Mouse (Mus musculus) thymus, adult 18-20 months (tissue): ENCODE results near the gene Gstm2.
A peak's percentile ranks its signal among the peaks of the same experiment; 100 is the strongest.
"Not testable (repeated sequence)": the region's sequence is repeated elsewhere in the genome, so short reads cannot be mapped to it uniquely, and the experiment has no call there.

ENCODE experiments used
- DNase-seq, 2 experiments: peaks; one replicate each; pipeline ENCODE4 v3.0.0; 2022; ENCODE audit warnings: mixed read lengths in 2 of 2

Gene Gstm2

GRCm38 (mm10) chr3:107995974-107996373, 9.7 kb upstream of the Gstm2 start:
- not testable (repeated sequence) for DNase-seq

- not testable (repeated sequence) for DNase-seq
Observed at GRCm38 (mm10) chr3:107985141-107985540, 1.1 kb downstream of the Gstm2 start.

- no peak for DNase-seq
Observed at GRCm38 (mm10) chr3:107984471-107984870, 1.8 kb downstream of the Gstm2 start.

GRCm38 (mm10) chr3:107983771-107984170, 2.5 kb downstream of the Gstm2 start:
- DNase-seq: no peak

GRCm38 (mm10) chr3:107982726-107983125, 3.5 kb downstream of the Gstm2 start:
- DNase-seq: no peak

GRCm38 (mm10) chr3:107981261-107981660, 5.0 kb downstream of the Gstm2 start:
- DNase-seq: no peak

GRCm38 (mm10) chr3:107977691-107978090, 8.6 kb downstream of the Gstm2 start:
- no peak for DNase-seq

GRCm38 (mm10) chr3:107974237-107974636, 12.0 kb downstream of the Gstm2 start:
- DNase-seq: no peak

GRCm38 (mm10) chr3:107972070-107972469, 14.2 kb downstream of the Gstm2 start:
- DNase-seq: no peak

- not testable (repeated sequence) for DNase-seq
Observed at GRCm38 (mm10) chr3:107971101-107971500, 15.2 kb downstream of the Gstm2 start.

- no peak for DNase-seq
Observed at GRCm38 (mm10) chr3:107968724-107969395, 17.4 kb downstream of the Gstm2 start, which contains the start of gene Gstm3. Gene Gstm3, minus strand, starts transcription at chr3:107969283.

- no peak for DNase-seq
Observed at GRCm38 (mm10) chr3:107966631-107967030, 19.6 kb downstream of the Gstm2 start.

GRCm38 (mm10) chr3:107965592-107965991, 20.7 kb downstream of the Gstm2 start:
- DNase-seq: no peak

- DNase-seq: no peak
Observed at GRCm38 (mm10) chr3:107964656-107965308, 21.5 kb downstream of the Gstm2 start.

- DNase-seq: no peak
Observed at GRCm38 (mm10) chr3:107964026-107964425, 22.2 kb downstream of the Gstm2 start.

- DNase-seq: not testable (repeated sequence)
Observed at GRCm38 (mm10) chr3:107955260-107955659, 31.0 kb downstream of the Gstm2 start.

GRCm38 (mm10) chr3:107953906-107954305, 32.3 kb downstream of the Gstm2 start:
- no peak for DNase-seq

- peak; percentile 9 to 11 for DNase-seq
Observed at GRCm38 (mm10) chr3:107953328-107953755, 32.9 kb downstream of the Gstm2 start.

- no peak for DNase-seq
Observed at GRCm38 (mm10) chr3:107950531-107950930, 35.7 kb downstream of the Gstm2 start.

GRCm38 (mm10) chr3:107949461-107949860, 36.8 kb downstream of the Gstm2 start:
- DNase-seq: not testable (repeated sequence)

GRCm38 (mm10) chr3:107945729-107946128, 40.5 kb downstream of the Gstm2 start:
- DNase-seq: no peak

GRCm38 (mm10) chr3:107943239-107943990, 42.8 kb downstream of the Gstm2 start, which contains the start of gene Gstm6:
Gene Gstm6, minus strand, starts transcription at chr3:107943749.
- DNase-seq: no peak

- no peak for DNase-seq
Observed at GRCm38 (mm10) chr3:107941261-107941660, 45.0 kb downstream of the Gstm2 start.
